Mouse (Mus musculus): Measurements from ENCODE around the gene Rnf157.

Rnf157 gene

DNA sequence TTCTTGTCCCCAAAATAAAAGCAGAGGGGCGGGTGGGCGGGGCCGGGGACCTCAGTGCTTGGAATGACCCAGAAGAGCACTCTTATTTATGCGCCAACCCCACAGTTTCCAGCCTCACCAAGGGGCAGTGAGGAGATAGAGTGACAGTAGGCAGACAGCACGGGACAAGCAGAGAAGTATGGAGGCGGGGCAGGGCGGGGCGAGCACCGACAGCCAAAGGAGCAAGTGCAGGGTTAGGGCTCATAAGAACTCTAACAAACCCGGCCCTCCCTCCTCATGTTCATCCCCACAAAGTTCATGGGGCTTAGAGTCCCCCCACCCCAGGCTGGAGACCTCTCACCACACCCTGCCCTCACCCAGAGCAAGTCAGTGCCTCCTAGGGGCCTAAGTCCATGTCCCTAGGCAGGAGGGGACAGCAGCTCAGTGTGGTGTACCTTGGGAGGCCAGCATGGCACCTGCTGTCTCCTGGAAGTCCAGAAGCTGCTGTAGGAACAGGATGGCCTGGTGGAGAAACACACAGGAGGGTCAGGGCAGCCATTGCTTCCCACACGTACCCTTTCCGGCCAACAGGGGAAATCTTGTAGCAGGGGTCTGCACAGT is 119.2 kb downstream of the Rnf157 start:
- no peak for DNase-seq

- DNase-seq = no peak
Observed at GRCm38 (mm10) chr11:116292401-116292800, 120.4 kb downstream of the Rnf157 start.

DNA sequence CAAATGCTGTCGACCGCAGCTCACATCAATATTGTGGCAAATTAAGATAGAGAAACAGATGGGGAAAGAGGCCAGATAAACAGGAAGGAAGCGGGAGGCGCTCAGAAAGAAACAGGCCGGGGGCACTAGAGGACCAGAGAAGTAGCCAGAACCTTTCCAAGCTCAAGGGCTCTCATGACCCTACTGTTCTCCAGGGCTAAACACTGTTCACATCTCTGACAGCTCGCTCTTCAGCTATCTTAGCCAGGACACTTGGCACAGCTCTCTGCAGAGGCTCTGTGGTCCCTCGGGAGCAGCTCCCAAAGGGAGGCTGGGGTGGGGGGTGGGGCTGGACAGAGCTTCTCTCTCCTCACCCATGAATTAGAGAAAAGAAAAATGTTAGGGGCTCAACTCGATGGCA is 122.3 kb downstream of the Rnf157 start:
- DNase-seq = peak; percentile 24 to 31

DNA sequence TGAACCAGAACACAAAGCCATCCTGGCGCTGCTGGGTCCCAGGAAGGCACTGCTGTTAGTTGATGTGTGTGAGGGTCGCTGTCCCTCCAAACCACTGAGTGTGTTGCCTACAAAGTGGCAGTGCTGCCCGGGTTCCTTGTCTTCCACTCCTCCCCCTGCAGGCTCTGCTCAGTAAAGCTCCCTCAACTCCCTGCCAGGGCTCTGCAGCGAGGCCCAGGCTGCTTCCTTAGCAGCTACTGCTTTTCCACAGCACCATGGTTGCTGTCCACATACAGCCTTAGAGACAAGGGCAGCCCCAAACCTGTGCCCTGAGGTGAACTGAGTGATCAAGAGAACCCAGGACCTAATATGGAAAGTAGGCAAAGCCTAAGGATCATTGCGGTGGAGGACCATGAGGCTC is 125.5 kb downstream of the Rnf157 start:
- no peak for DNase-seq
